16 mouse cellular contexts compared by ENCODE assay signal in the genomic region with DNA sequence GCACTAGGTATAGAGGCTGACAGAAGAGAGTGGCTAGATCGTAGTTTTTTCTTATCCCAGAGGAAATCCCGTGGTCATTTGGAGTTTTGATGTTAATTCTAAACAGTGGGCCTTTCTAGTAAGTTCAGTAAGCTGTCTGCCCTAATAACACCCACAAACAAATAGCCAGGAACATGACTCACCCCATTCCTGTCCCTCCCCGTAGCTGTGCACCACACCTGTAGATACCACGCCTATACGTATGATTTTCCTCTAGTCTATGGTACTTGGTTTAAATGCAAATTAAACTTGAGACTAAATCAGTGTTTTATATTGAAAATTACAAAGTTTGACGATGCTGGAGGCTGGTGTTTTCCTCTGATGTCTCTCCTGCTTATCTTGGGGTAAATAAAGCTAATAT.
DNase-seq lines count a peak whose midpoint lies in the region; ATAC-seq and TF ChIP-seq lines count a peak whose summit lies in the region.
"Had no signal": no experiment of that assay in that cellular context is flagged by ENCODE, and none has a peak within 500 bp of the region (broad histone marks: within the 10 kb centered on the region; RNA-seq: fewer than 3 reads in every experiment).

No protein-coding gene starts in this region.

- H3K4me3 ChIP-seq in gastrocnemius, adult 2 months = no peak overlapping the region
- no peak overlapping the region for H3K4me3 ChIP-seq in lung, embryonic 16.5 days (ENCODE audit: low read length)
- no peak overlapping the region for H3K4me3 ChIP-seq in limb, embryonic 13.5 days
- H3K4me3 ChIP-seq in stomach, postnatal 0 days (ENCODE audit: low read depth, low read length) = no peak overlapping the region
- H3K4me3 ChIP-seq: embryonic facial prominence, embryonic 15.5 days; forebrain, embryonic 15.5 days; heart, embryonic 15.5 days; megakaryocyte, embryonic 14.5 days had no signal

- peaks cover 18% of the 10 kb centered on the region for H3K4me1 ChIP-seq in lung, embryonic 16.5 days (replicated peaks; ENCODE audit: control insufficient read depth, insufficient read depth, low read length)
- H3K4me1 ChIP-seq in limb, embryonic 13.5 days = peaks cover 65% of the 10 kb centered on the region
- H3K4me1 ChIP-seq in stomach, postnatal 0 days (replicated peaks; ENCODE audit: control insufficient read depth, insufficient read depth) = no peaks in the 10 kb centered on the region
- H3K4me1 ChIP-seq: forebrain, embryonic 15.5 days; heart, embryonic 15.5 days had no signal

- no peak for TF ChIP-seq CTCF in gastrocnemius, adult 2 months (IDR thresholded peaks at IDR 0.05)
- no peak for TF ChIP-seq CTCF in stomach, postnatal 0 days (IDR thresholded peaks at IDR 0.05; ENCODE audit: low read depth)

- no peaks in the 10 kb centered on the region for H3K9me3 ChIP-seq in lung, embryonic 16.5 days (ENCODE audit: control insufficient read depth, low read length)
- no peaks in the 10 kb centered on the region for H3K9me3 ChIP-seq in limb, embryonic 13.5 days
- H3K9me3 ChIP-seq in stomach, postnatal 0 days (ENCODE audit: control insufficient read depth, low read length) = no peaks in the 10 kb centered on the region
- H3K9me3 ChIP-seq: embryonic facial prominence, embryonic 15.5 days; forebrain, embryonic 15.5 days; heart, embryonic 15.5 days had no signal

- no peak for DNase-seq in gastrocnemius, adult 2 months
- DNase-seq in gastrocnemius, postnatal 25 days = no peak
- no peak for DNase-seq in lung, adult 18-20 months
- DNase-seq in stomach, postnatal 0 days (ENCODE audit: low spot score) = no peak
- DNase-seq in right cerebral cortex, postnatal 10 days (ENCODE audit: low spot score in 2 of 2) = no peak
- no peak for DNase-seq in adrenal gland, postnatal 10 days
- DNase-seq: adrenal gland, adult 2 months; cerebellum, postnatal 36 days; gastrocnemius, postnatal 10 days; kidney, adult 11 months had no signal

- no peaks in the 10 kb centered on the region for H3K27me3 ChIP-seq in lung, embryonic 16.5 days (ENCODE audit: control insufficient read depth, insufficient read depth, low read depth, low read length)
- H3K27me3 ChIP-seq in limb, embryonic 13.5 days = no peaks in the 10 kb centered on the region
- no peaks in the 10 kb centered on the region for H3K27me3 ChIP-seq in stomach, postnatal 0 days (ENCODE audit: control insufficient read depth, insufficient read depth, low read length)
- H3K27me3 ChIP-seq: embryonic facial prominence, embryonic 15.5 days; forebrain, embryonic 15.5 days; heart, embryonic 15.5 days had no signal

- no peak for TF ChIP-seq EP300 in stomach, postnatal 0 days (optimal IDR thresholded peaks at IDR 0.05)

- no peak for ATAC-seq in lung, embryonic 16.5 days (ENCODE audit: low read depth)
- ATAC-seq in limb, embryonic 13.5 days (ENCODE audit: low FRiP score, low read depth) = no peak
- ATAC-seq in stomach, postnatal 0 days (ENCODE audit: low FRiP score, low TSS enrichment) = peak; percentile 92

- H3K36me3 ChIP-seq in lung, embryonic 16.5 days (ENCODE audit: control insufficient read depth, insufficient read depth, low read length) = no peaks in the 10 kb centered on the region
- H3K36me3 ChIP-seq in limb, embryonic 13.5 days = no peaks in the 10 kb centered on the region
- H3K36me3 ChIP-seq in stomach, postnatal 0 days (ENCODE audit: control insufficient read depth, insufficient read depth, low read length) = no peaks in the 10 kb centered on the region
- H3K36me3 ChIP-seq: embryonic facial prominence, embryonic 15.5 days; forebrain, embryonic 15.5 days; heart, embryonic 15.5 days had no signal

- peak overlapping the region; percentile 63 for H3K27ac ChIP-seq in gastrocnemius, adult 2 months
- H3K27ac ChIP-seq in lung, embryonic 16.5 days (ENCODE audit: low read length) = peak overlapping the region; percentile 80
- H3K27ac ChIP-seq in limb, embryonic 13.5 days = peak overlapping the region; percentile 53; the same call in 1 of the 2 replicates
- peak overlapping the region; percentile 56; the same call in 1 of the 2 replicates for H3K27ac ChIP-seq in stomach, postnatal 0 days (replicated peaks)
- H3K27ac ChIP-seq: embryonic facial prominence, embryonic 15.5 days; forebrain, embryonic 15.5 days; heart, embryonic 15.5 days had no signal

- intact Hi-C loops in gastrocnemius, adult 2 months (cut with DNase I) = no loop called here

- no peak overlapping the region for H3K4me2 ChIP-seq in lung, embryonic 16.5 days (ENCODE audit: low read depth, low read length)
- H3K4me2 ChIP-seq in limb, embryonic 13.5 days (replicated peaks) = peak overlapping the region; percentile 48
- H3K4me2 ChIP-seq in stomach, postnatal 0 days (replicated peaks; ENCODE audit: low read depth) = no peak overlapping the region
- H3K4me2 ChIP-seq: embryonic facial prominence, embryonic 15.5 days; forebrain, embryonic 15.5 days; heart, embryonic 15.5 days had no signal

- no peak overlapping the region for H3K9ac ChIP-seq in lung, embryonic 16.5 days (ENCODE audit: low read length)
- H3K9ac ChIP-seq in limb, embryonic 13.5 days = no peak overlapping the region
- H3K9ac ChIP-seq in stomach, postnatal 0 days (ENCODE audit: low read length) = no peak overlapping the region
- H3K9ac ChIP-seq: embryonic facial prominence, embryonic 15.5 days; forebrain, embryonic 15.5 days; heart, embryonic 15.5 days had no signal

- 50% methylated on average over 6 of the region's 6 CpGs for WGBS in lung, embryonic 16.5 days
- WGBS in limb, embryonic 13.5 days = 69% methylated on average over 6 of the region's 6 CpGs
- 59% methylated on average over 6 of the region's 6 CpGs for WGBS in stomach, postnatal 0 days
